Mouse (Mus musculus) cerebral cortex, adult 2 months (tissue): ENCODE measurements around the gene Rnf126.

Source experiments
- WGBS: fragments of 180-500 bp; shearing (Covaris S2); methylation state at CpG from one replicate; pipeline ENCODE4 v1.1.7; 2018; 5-methylcytosine and 5-hydroxymethylcytosine counted together

Rnf126 gene

GRCm38 (mm10) chr10:79766001-79766507 lies 698 bp downstream of the Rnf126 start:
- 5% methylated on average over 16 of the region's 16 CpGs for WGBS

GRCm38 (mm10) chr10:79765228-79765745 lies 1.5 kb downstream of the Rnf126 start:
- WGBS: 67% methylated on average over 2 of the region's 2 CpGs

- 40% methylated on average over 7 of the region's 7 CpGs for WGBS
Observed at GRCm38 (mm10) chr10:79764234-79764633, 2.5 kb downstream of the Rnf126 start.

- WGBS: 85% methylated on average over 3 of the region's 3 CpGs
Observed at GRCm38 (mm10) chr10:79762875-79763274, 3.9 kb downstream of the Rnf126 start.

- 92% methylated on average over 11 of the region's 11 CpGs for WGBS
Observed at GRCm38 (mm10) chr10:79760603-79761143, 6.1 kb downstream of the Rnf126 start.

GRCm38 (mm10) chr10:79759675-79760074 lies 7.1 kb downstream of the Rnf126 start:
- WGBS: 78% methylated on average over 1 of the region's 1 CpGs

- WGBS: 91% methylated on average over 24 of the region's 24 CpGs
Observed at GRCm38 (mm10) chr10:79756660-79757059, 10.1 kb downstream of the Rnf126 start.

- 87% methylated on average over 3 of the region's 3 CpGs for WGBS
Observed at GRCm38 (mm10) chr10:79755854-79756253, 10.9 kb downstream of the Rnf126 start.

GRCm38 (mm10) chr10:79754856-79755516 lies 11.8 kb downstream of the Rnf126 start, which contains the start of gene Fgf22:
Gene Fgf22 (plus strand): TSS chr10:79755076.
- 3% methylated on average over 36 of the region's 36 CpGs for WGBS

- WGBS: 86% methylated on average over 6 of the region's 6 CpGs
Observed at GRCm38 (mm10) chr10:79748496-79748895, 18.3 kb downstream of the Rnf126 start.

- 22% methylated on average over 6 of the region's 6 CpGs for WGBS
Observed at GRCm38 (mm10) chr10:79746774-79747151, 20.0 kb downstream of the Rnf126 start.

GRCm38 (mm10) chr10:79745898-79746773 lies 20.6 kb downstream of the Rnf126 start, which contains the start of gene Polrmt:
Gene Polrmt (minus strand): TSS chr10:79746581.
- WGBS: 2% methylated on average over 38 of the region's 38 CpGs

- WGBS: 90% methylated on average over 3 of the region's 3 CpGs
Observed at GRCm38 (mm10) chr10:79745411-79745810, 21.3 kb downstream of the Rnf126 start.

- WGBS: 94% methylated on average over 15 of the region's 15 CpGs
Observed at GRCm38 (mm10) chr10:79743650-79744365, 22.9 kb downstream of the Rnf126 start.

- WGBS: 84% methylated on average over 11 of the region's 11 CpGs
Observed at GRCm38 (mm10) chr10:79743161-79743560, 23.6 kb downstream of the Rnf126 start.

- WGBS: 72% methylated on average over 11 of the region's 11 CpGs
Observed at GRCm38 (mm10) chr10:79740863-79741262, 25.9 kb downstream of the Rnf126 start.

- 97% methylated on average over 28 of the region's 28 CpGs for WGBS
Observed at GRCm38 (mm10) chr10:79739234-79739633, 27.5 kb downstream of the Rnf126 start.

GRCm38 (mm10) chr10:79738259-79738658 lies 28.5 kb downstream of the Rnf126 start:
- 86% methylated on average over 10 of the region's 10 CpGs for WGBS

- WGBS: 75% methylated on average over 14 of the region's 14 CpGs
Observed at GRCm38 (mm10) chr10:79736706-79737105, 30.0 kb downstream of the Rnf126 start.

- WGBS: 52% methylated on average over 52 of the region's 52 CpGs
Observed at GRCm38 (mm10) chr10:79735361-79735760, 31.4 kb downstream of the Rnf126 start.

- WGBS: 95% methylated on average over 15 of the region's 15 CpGs
Observed at GRCm38 (mm10) chr10:79733847-79734246, 32.9 kb downstream of the Rnf126 start.
